Mouse (Mus musculus) neural tube, embryonic 11.5 days (tissue): ENCODE measurements around the gene Fndc9. TPM values are rescaled to one million over a fixed set of nuclear protein-coding genes. Genes with fewer than 3 reads are reported as not detected.

Source experiments
- ATAC-seq: fragments of 200-750 bp; cut with Nextera tagmentation; 2 replicates; pipeline ENCODE4 v1.8.0; 2017; ENCODE audit warnings: moderate number of reproducible peaks, mild to moderate bottlenecking, moderate TSS enrichment, moderate library complexity; ENCODE audit not compliant: insufficient read depth, low FRiP score, low TSS enrichment
- DNase-seq: peaks from one replicate; pipeline ENCODE4 v3.0.0-alpha.2; 2015; ENCODE audit warnings: low spot score
- H3K27ac ChIP-seq: fragments of 300-500 bp; sonication (generic); 2 replicates; pipeline ENCODE4 v1.5.1; 2014; ENCODE audit warnings: low read depth, mild to moderate bottlenecking, low read length
- H3K27me3 ChIP-seq: fragments of 300-500 bp; sonication (generic); 2 replicates; pipeline ENCODE4 v1.6.1; 2014; ENCODE audit warnings: mild to moderate bottlenecking, low read length, mixed read lengths; ENCODE audit not compliant: control insufficient read depth, insufficient read depth
- H3K36me3 ChIP-seq: fragments of 300-500 bp; sonication (generic); 2 replicates; pipeline ENCODE4 v1.6.1; 2014; ENCODE audit warnings: mild to moderate bottlenecking, low read length, moderate library complexity, mixed read lengths; ENCODE audit not compliant: control insufficient read depth, insufficient read depth
- H3K4me1 ChIP-seq: fragments of 300-500 bp; sonication (generic); 2 replicates; pipeline ENCODE4 v1.6.1; 2014; ENCODE audit warnings: low read length, mixed read lengths; ENCODE audit not compliant: control insufficient read depth, insufficient read depth
- H3K4me2 ChIP-seq: fragments of 300-500 bp; sonication (generic); 2 replicates; pipeline ENCODE4 v1.6.1; 2014; ENCODE audit warnings: low read depth, mild to moderate bottlenecking, moderate library complexity
- H3K4me3 ChIP-seq: fragments of 300-500 bp; sonication (generic); 2 replicates; pipeline ENCODE4 v1.5.1; 2014; ENCODE audit warnings: low read depth, low read length
- H3K9ac ChIP-seq: fragments of 300-500 bp; sonication (generic); 2 replicates; pipeline ENCODE4 v1.6.1; 2014; ENCODE audit warnings: mild to moderate bottlenecking, low read length
- H3K9me3 ChIP-seq: fragments of 300-500 bp; sonication (generic); 2 replicates; pipeline ENCODE4 v1.6.1; 2016; ENCODE audit warnings: low read length; ENCODE audit not compliant: control insufficient read depth
- WGBS: fragments of 180-500 bp; shearing (Covaris S2); extraction: QIAGEN DNeasy Blood & Tissue Kit; methylation state at CpG from one replicate; pipeline ENCODE4 v1.1.7; 2014; 5-methylcytosine and 5-hydroxymethylcytosine counted together
- polyA plus RNA-seq: library from polyadenylated mRNA; unstranded; fragments of >200 nt; fragmentation: Nextera tagmentation; extraction: Ambion mirVana; gene quantifications from 2 replicates; pipeline ENCODE4 v1.2.1, GENCODE M21; 2014

Fndc9 gene
- 0.50 and 0.54 TPM in 2 replicates for polyA plus RNA-seq

DNA sequence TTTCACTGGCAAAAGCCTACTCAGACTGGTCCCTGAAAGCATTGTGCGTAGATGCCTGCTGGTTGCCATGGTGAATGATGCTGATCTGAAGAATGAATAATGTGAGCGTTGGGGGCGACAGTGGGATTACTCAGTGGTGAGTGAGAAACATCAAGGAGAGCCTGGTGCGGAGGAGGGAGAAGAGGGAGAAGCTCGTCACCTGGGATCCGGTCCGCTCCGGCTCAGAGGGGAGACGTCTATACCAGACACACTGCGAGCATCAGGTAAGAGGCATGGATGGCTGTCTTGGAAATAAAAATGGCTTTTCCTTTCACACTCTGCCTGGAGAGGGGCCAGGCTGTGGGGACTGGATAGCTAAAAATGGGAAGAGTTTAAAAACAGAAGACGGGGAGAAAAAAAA lies at the start of gene Fndc9:
Gene Fndc9 (plus strand): TSS at position 198 of the 400 bp plus-strand sequence.
- Histone ChIP-seq H3K9ac (no peak within 1 kb of the TSS), H3K27ac (no peak within 1 kb of the TSS), H3K4me1 (no peaks in the 10 kb centered on the region), H3K4me3 (no peak within 1 kb of the TSS), H3K27me3 (no peaks in the 10 kb centered on the region), H3K9me3 (no peaks in the 10 kb centered on the region), H3K4me2 (no peak within 1 kb of the TSS), H3K36me3 (peaks cover 2% of the 10 kb centered on the region; the same call in 1 of the 2 replicates)
- 69% methylated on average over 11 of the region's 11 CpGs for WGBS
- ATAC-seq (no peak), DNase-seq (peak; percentile 33)

GRCm38 (mm10) chr11:46188283-46188682 lies 47.0 kb upstream of the Fndc9 start:
- DNase-seq (no peak), ATAC-seq (no peak)
- H3K9ac ChIP-seq = no peak overlapping the region
- H3K27me3 ChIP-seq = no peaks in the 10 kb centered on the region
- 88% methylated on average over 2 of the region's 2 CpGs for whole genome bisulfite sequencing
- no peak overlapping the region for H3K4me2 ChIP-seq
- H3K27ac ChIP-seq = no peak overlapping the region
- H3K9me3 ChIP-seq = no peaks in the 10 kb centered on the region
- no peaks in the 10 kb centered on the region for H3K4me1 ChIP-seq
- H3K4me3 ChIP-seq = no peak overlapping the region
- no peaks in the 10 kb centered on the region for H3K36me3 ChIP-seq

GRCm38 (mm10) chr11:46194175-46194574 lies 41.2 kb upstream of the Fndc9 start:
- no peaks in the 10 kb centered on the region for H3K27me3 ChIP-seq
- H3K9ac ChIP-seq = no peak overlapping the region
- DNase-seq = no peak
- no peaks in the 10 kb centered on the region for H3K9me3 ChIP-seq
- H3K4me2 ChIP-seq = no peak overlapping the region
- WGBS = 56% methylated on average over 4 of the region's 4 CpGs
- H3K4me3 ChIP-seq = no peak overlapping the region
- no peaks in the 10 kb centered on the region for H3K4me1 ChIP-seq
- no peak for ATAC-seq
- peaks cover 8% of the 10 kb centered on the region; the same call in 1 of the 2 replicates for H3K36me3 ChIP-seq
- H3K27ac ChIP-seq = no peak overlapping the region

GRCm38 (mm10) chr11:46200664-46201063 lies 34.7 kb upstream of the Fndc9 start:
- peaks cover 8% of the 10 kb centered on the region; the same call in 1 of the 2 replicates for H3K36me3 ChIP-seq

GRCm38 (mm10) chr11:46201636-46202546 lies 33.4 kb upstream of the Fndc9 start:
- Histone ChIP-seq H3K27me3 (no peaks in the 10 kb centered on the region), H3K4me1 (0 out of 2 replicates have a peak, but pooled peaks cover 2% of the 10 kb centered on the region), H3K4me2 (no peak overlapping the region), H3K27ac (no peak overlapping the region), H3K4me3 (no peak overlapping the region), H3K9me3 (no peaks in the 10 kb centered on the region), H3K9ac (no peak overlapping the region), H3K36me3 (peaks cover 5% of the 10 kb centered on the region; the same call in 1 of the 2 replicates)
- DNase-seq (no peak), ATAC-seq (no peak)
- 72% methylated on average over 20 of the region's 20 CpGs for WGBS

More at GRCm38 (mm10) chr11:46200664-46201063, 34.7 kb upstream of the Fndc9 start:
- H3K9me3 ChIP-seq = no peaks in the 10 kb centered on the region
- DNase-seq = no peak
- H3K4me1 ChIP-seq = 0 out of 2 replicates have a peak, but pooled peaks cover 2% of the 10 kb centered on the region
- no peak overlapping the region for H3K4me2 ChIP-seq
- ATAC-seq = no peak
- H3K9ac ChIP-seq = no peak overlapping the region
- H3K4me3 ChIP-seq = no peak overlapping the region
- 91% methylated on average over 11 of the region's 11 CpGs for WGBS
- H3K27me3 ChIP-seq = no peaks in the 10 kb centered on the region
- H3K27ac ChIP-seq = no peak overlapping the region

GRCm38 (mm10) chr11:46202547-46202887 lies 32.8 kb upstream of the Fndc9 start:
- Histone ChIP-seq H3K4me2 (no peak overlapping the region), H3K36me3 (peaks cover 5% of the 10 kb centered on the region; the same call in 1 of the 2 replicates), H3K4me3 (no peak overlapping the region), H3K27me3 (no peaks in the 10 kb centered on the region), H3K27ac (no peak overlapping the region), H3K9ac (no peak overlapping the region), H3K4me1 (0 out of 2 replicates have a peak, but pooled peaks cover 2% of the 10 kb centered on the region), H3K9me3 (no peaks in the 10 kb centered on the region)
- DNase-seq (no peak), ATAC-seq (no peak)
- WGBS = 73% methylated on average over 10 of the region's 10 CpGs

DNA sequence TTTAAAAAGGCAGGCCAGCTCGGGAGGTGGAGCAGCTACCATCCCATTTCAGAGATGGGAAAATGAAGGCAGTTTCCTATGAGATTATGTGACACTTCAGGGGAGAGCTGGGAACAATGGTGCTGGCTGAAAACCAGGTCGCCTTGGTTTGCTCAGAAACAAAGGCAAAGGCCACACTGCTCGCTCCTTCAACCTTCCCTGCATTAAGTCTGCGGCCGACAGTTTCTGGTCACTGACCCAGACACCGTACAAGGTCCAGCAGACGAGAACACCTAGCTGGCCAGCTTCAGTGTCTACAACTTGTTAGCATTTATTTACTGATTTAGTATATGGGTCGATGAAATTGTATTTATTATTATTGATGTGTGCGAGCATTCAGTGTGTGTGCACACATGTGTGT lies 30.5 kb upstream of the Fndc9 start:
- Histone ChIP-seq H3K9ac (no peak overlapping the region), H3K4me1 (0 out of 2 replicates have a peak, but pooled peaks cover 2% of the 10 kb centered on the region), H3K27me3 (no peaks in the 10 kb centered on the region), H3K9me3 (no peaks in the 10 kb centered on the region), H3K4me3 (no peak overlapping the region), H3K36me3 (no peaks in the 10 kb centered on the region), H3K27ac (no peak overlapping the region), H3K4me2 (no peak overlapping the region)
- ATAC-seq (no peak), DNase-seq (no peak)
- WGBS = 88% methylated on average over 9 of the region's 9 CpGs

DNA sequence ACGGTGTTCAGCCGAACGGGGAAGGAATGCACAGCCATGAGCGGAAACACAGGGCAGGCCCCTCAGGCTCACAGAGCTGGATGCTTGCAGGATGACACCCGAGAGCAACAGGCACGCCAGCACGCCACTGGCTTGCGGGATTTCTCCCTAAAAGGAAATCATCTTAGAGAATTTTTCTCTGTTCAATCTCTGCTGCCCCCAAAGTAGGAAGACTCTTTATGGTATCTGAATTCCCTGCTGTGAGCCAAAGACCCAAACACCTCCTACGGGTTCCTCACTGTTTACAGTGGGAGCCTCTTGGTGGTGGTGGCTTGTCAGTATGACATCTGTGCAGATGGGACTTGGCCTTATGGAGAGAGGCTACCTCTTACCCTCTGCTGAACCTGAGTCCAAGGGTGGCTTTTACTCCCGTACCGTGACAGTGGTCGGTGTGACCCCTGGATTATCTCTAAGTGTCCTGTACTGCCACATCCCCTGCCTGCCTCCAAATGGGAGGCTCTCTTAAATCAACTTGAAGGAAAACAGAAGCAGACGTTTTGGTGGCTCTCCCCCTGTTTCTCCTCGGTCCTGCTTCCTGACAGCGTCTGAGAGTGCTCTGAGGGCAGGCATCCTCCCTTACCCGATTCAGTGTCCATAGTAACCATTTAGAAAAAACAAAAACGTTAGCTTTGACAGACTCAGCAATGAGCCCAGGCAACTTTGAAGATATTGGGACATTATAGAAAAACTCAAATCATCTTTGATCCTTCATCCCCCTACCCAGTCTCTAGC lies 29.5 kb upstream of the Fndc9 start:
- H3K4me1 ChIP-seq = 0 out of 2 replicates have a peak, but pooled peaks cover 2% of the 10 kb centered on the region
- H3K9me3 ChIP-seq = no peaks in the 10 kb centered on the region
- H3K4me3 ChIP-seq = no peak overlapping the region
- no peak for ATAC-seq
- H3K4me2 ChIP-seq = no peak overlapping the region
- no peak overlapping the region for H3K27ac ChIP-seq
- WGBS = 52% methylated on average over 17 of the region's 17 CpGs
- H3K27me3 ChIP-seq = no peaks in the 10 kb centered on the region
- H3K9ac ChIP-seq = no peak overlapping the region
- H3K36me3 ChIP-seq = no peaks in the 10 kb centered on the region
- DNase-seq = no peak
